Mouse (Mus musculus): ENCODE data around the gene Ctcfl. TPM values are rescaled to one million over a fixed set of nuclear protein-coding genes. Genes with fewer than 3 reads are reported as not detected.

Ctcfl gene
- polyA plus RNA-seq, 1 experiment from 2014 or later, result 0.06 TPM

DNA sequence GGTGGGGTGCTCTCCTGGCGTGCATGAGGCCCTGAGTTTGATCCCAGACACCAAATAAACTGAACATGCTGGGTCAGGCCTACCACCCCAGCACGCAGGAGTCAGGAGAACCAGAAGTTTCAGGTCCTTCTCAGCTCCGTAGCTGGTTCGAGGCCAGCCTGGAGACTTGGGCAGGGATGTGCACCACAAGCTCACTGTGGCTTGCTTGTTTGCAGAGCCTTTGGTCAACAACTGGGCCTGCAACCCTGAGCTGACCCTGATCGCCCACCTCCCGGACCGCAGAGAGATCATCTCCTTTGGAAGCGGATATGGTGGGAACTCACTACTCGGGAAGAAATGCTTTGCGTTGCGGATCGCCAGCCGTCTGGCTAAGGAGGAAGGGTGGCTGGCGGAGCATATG is 35.6 kb upstream of the Ctcfl start:
- DNase-seq (ENCODE audit: low spot score), result no peak
- Histone ChIP-seq H3K27me3 (ENCODE audit: low read depth, poor library complexity, severe bottlenecking) (no peaks in the 10 kb centered on the region), H3K36me3 (no peaks in the 10 kb centered on the region), H3K27ac (no peak overlapping the region), H3K9me3 (replicated peaks) (no peaks in the 10 kb centered on the region), H3K4me3 (no peak overlapping the region), H3K4me1 (peaks cover 13% of the 10 kb centered on the region)
- 91% methylated on average over 14 of the region's 14 CpGs for WGBS

DNA sequence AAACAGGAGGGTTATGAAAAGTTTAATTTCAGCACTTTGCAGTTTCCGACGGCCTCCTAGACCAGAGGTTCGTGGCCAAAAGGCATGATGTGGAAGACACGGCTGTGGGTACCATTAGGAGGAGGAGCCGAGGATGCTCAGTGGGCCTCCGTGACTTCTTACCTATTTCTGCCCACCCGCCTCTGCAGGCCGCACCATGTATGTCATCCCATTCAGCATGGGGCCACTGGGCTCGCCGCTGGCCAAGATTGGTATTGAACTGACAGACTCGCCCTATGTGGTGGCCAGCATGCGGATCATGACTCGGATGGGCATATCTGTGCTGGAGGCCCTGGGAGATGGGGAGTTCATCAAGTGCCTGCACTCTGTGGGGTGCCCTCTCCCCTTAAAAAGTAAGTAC is 35.2 kb upstream of the Ctcfl start:
- 92% methylated on average over 13 of the region's 13 CpGs for WGBS
- H3K9me3 ChIP-seq (replicated peaks), result no peaks in the 10 kb centered on the region
- H3K4me1 ChIP-seq, result peaks cover 9% of the 10 kb centered on the region
- H3K36me3 ChIP-seq, result no peaks in the 10 kb centered on the region
- DNase-seq (ENCODE audit: low spot score), result no peak
- H3K27ac ChIP-seq, result no peak overlapping the region
- H3K4me3 ChIP-seq, result no peak overlapping the region
- no peaks in the 10 kb centered on the region for H3K27me3 ChIP-seq (ENCODE audit: low read depth, poor library complexity, severe bottlenecking)

DNA sequence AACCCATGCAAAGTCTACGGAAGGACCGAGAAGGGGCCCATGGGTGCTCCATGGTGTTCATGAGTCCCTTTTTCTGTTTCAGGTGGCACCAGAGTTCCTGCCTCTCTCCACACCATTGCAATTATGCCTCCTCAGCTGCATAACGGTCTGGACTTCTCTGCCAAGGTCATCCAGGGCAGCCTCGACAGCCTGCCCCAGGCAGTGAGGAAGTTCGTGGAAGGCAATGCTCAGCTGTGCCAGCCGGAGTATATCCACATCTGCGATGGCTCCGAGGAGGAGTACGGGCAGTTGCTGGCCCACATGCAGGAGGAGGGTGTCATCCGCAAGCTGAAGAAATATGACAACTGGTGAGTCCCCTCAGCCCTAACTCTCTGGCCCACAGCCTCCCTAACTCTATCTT is 33.9 kb upstream of the Ctcfl start:
- no peak for DNase-seq (ENCODE audit: low spot score)
- no peaks in the 10 kb centered on the region for H3K27me3 ChIP-seq (ENCODE audit: low read depth, poor library complexity, severe bottlenecking)
- 90% methylated on average over 10 of the region's 10 CpGs for WGBS
- no peaks in the 10 kb centered on the region for H3K9me3 ChIP-seq (replicated peaks)
- H3K4me1 ChIP-seq, result 0 out of 2 replicates have a peak, but pooled peaks cover 4% of the 10 kb centered on the region
- H3K36me3 ChIP-seq, result no peaks in the 10 kb centered on the region
- no peak overlapping the region for H3K4me3 ChIP-seq
- H3K27ac ChIP-seq, result no peak overlapping the region

DNA sequence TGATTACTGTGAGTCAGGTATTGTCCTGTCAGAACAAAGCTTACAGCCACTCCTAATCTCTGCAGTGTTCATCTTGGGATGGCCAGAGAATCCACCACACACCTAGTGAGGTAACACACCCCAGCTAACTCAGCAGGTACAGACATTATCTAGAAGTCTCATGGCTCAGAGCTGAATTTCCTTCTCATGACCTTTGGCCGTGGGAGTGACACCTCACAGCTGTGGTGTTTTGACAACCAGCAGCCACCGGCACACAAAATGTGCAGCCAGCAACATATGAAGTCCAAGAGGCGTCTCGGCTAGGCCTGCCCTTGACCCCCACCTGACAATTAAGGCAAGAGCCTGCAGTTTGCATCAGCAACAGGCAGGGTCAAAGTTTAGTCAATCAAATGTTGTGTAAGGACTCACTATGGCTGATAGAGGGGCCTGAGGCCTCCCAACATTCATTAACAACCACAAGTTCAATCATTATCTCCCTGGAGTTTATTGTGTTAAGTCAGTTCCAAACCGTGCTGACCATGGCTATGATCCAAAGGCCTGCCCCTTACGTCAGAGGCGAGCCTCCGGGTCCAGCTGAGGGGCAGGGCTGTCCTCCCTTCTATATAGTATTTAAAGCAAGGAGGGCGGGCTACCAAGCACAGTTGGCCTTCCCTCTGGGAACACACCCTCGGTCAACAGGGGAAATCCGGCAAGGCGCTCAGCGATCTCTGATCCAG is 33.3 kb upstream of the Ctcfl start, which contains the start of gene Pck1:
TSS of gene Pck1 (plus strand) at position 613 of the 716 bp plus-strand sequence.
- DNase-seq (ENCODE audit: low spot score), result no peak
- no peak within 1 kb of the TSS for H3K27ac ChIP-seq
- WGBS, result 88% methylated on average over 13 of the region's 13 CpGs
- no peaks in the 10 kb centered on the region for H3K9me3 ChIP-seq (replicated peaks)
- 0 out of 2 replicates have a peak, but pooled peaks cover 4% of the 10 kb centered on the region for H3K4me1 ChIP-seq
- no peaks in the 10 kb centered on the region for H3K36me3 ChIP-seq
- no peak within 1 kb of the TSS for H3K4me3 ChIP-seq
- no peaks in the 10 kb centered on the region for H3K27me3 ChIP-seq (ENCODE audit: low read depth, poor library complexity, severe bottlenecking)

DNA sequence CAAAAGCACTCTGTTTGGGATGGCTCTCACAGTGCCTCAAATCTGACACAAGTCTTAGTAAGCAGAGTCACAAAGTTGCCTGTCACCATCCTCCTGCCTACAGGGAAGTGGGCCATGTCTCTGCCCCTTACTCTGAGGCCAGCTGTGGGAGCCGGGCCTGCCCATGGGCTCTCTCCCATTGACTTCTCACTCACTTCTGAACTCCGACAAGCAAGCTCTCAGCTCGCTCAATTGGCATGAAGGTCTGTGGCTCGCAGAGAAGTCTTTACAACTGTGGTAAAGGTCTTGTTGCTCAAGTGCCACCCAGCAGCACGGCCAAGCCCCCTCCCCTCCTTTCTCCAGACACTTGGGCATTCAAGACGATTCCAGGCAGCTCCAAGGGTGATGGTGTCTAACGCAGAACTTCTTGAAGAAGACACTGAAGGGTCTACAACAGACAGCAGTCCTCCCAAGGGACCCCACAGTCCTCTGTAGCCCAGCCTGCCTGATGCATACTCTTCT is 32.5 kb upstream of the Ctcfl start:
- no peaks in the 10 kb centered on the region for H3K9me3 ChIP-seq (replicated peaks)
- WGBS, result 89% methylated on average over 7 of the region's 7 CpGs
- H3K27me3 ChIP-seq (ENCODE audit: low read depth, poor library complexity, severe bottlenecking), result no peaks in the 10 kb centered on the region
- H3K4me3 ChIP-seq, result no peak overlapping the region
- no peak for DNase-seq (ENCODE audit: low spot score)
- 0 out of 2 replicates have a peak, but pooled peaks cover 4% of the 10 kb centered on the region for H3K4me1 ChIP-seq
- H3K27ac ChIP-seq, result no peak overlapping the region
- no peaks in the 10 kb centered on the region for H3K36me3 ChIP-seq

DNA sequence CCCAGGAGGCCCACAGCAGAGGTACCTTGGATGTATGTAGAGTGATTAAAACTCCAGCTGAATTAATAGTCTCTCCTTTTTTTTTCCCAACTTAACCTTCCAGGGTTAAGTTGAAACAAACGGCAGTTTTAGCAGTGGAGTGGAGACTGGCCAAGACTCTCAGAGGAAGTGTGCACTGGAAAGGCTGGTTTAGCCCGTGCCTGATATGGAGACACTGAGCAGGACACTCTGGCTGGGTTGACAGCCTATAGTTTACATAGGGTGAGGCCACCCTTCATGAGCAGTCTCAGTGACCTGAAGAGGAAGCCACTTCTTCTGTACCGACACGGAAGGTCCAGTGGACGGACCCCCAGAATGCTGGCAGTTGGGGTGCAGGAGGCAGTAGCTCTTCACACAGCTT is 32.0 kb upstream of the Ctcfl start:
- Histone ChIP-seq H3K36me3 (no peaks in the 10 kb centered on the region), H3K4me3 (no peak overlapping the region), H3K4me1 (0 out of 2 replicates have a peak, but pooled peaks cover 4% of the 10 kb centered on the region), H3K27me3 (ENCODE audit: low read depth, poor library complexity, severe bottlenecking) (no peaks in the 10 kb centered on the region), H3K27ac (no peak overlapping the region), H3K9me3 (replicated peaks) (no peaks in the 10 kb centered on the region)
- 86% methylated on average over 5 of the region's 5 CpGs for WGBS
- DNase-seq (ENCODE audit: low spot score), result no peak

DNA sequence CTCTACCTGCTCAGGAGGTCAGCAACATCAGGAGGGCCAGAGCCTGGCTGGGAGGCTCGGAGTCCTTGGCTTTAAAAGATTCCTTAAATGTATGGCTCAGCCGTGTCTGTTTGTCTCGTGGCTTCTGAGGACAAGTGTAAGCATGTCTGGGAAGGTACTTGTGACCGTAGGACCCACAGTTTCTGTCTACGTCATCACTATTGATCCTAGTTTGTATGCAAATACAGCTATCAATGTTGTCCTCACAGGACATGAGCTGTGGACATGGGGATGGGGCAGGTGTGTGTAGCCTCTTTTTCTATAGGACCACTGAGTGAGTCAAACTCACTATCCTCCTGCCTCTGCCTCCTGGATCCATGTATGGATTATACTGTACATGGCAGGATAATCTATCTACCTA is 28.7 kb upstream of the Ctcfl start:
- WGBS, result 88% methylated on average over 5 of the region's 5 CpGs
- DNase-seq (ENCODE audit: low spot score), result no peak
- Histone ChIP-seq H3K27me3 (ENCODE audit: low read depth, poor library complexity, severe bottlenecking) (peaks cover 6% of the 10 kb centered on the region), H3K4me1 (peaks cover 12% of the 10 kb centered on the region; the same call in 1 of the 2 replicates), H3K36me3 (no peaks in the 10 kb centered on the region), H3K4me3 (no peak overlapping the region), H3K9me3 (replicated peaks) (no peaks in the 10 kb centered on the region), H3K27ac (no peak overlapping the region)

DNA sequence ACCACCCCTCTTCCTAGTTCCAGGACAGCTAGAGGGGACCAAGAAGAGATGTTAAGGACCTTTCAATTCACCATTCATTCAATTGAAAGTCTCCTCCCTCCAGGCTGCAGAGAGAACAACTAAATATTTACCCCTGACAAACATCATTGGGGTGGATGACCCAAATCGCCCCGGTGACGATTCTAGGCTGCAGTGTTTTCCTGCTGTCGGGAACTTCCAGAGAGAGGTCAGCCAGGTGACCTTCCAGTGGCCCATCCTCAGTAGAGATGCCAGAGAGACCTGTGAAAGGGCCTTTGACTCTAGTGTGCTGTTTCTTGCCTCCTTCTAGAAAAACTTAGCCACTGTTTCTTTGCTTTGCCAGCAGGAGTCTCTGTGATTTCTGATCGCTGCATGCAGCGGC is 27.4 kb upstream of the Ctcfl start:
- no peaks in the 10 kb centered on the region for H3K36me3 ChIP-seq
- no peak overlapping the region for H3K4me3 ChIP-seq
- WGBS, result 85% methylated on average over 6 of the region's 6 CpGs
- no peaks in the 10 kb centered on the region for H3K9me3 ChIP-seq (replicated peaks)
- no peak overlapping the region for H3K27ac ChIP-seq
- DNase-seq (ENCODE audit: low spot score), result no peak
- H3K4me1 ChIP-seq, result peaks cover 8% of the 10 kb centered on the region; the same call in 1 of the 2 replicates
- H3K27me3 ChIP-seq (ENCODE audit: low read depth, poor library complexity, severe bottlenecking), result peaks cover 6% of the 10 kb centered on the region

DNA sequence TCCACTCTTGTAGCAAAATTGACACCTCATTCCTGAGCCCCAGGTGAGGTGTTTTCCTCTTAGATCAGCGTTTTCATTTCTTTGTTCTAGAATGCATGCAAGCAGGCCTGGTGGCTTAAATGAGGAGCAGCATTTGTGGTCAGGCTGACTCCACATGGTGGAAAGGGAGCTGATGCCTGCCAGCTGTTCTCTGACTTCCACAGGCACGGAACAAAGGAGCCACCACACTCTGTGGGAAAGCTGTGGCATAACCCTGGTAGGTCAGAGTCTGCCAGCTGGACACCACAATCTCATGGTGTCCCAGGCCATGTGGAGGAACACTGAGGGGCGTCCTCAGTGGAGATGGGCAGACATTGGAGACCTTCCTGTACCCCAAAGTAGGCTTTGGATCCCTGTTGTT is 26.5 kb upstream of the Ctcfl start:
- Histone ChIP-seq H3K36me3 (no peaks in the 10 kb centered on the region), H3K4me1 (peaks cover 8% of the 10 kb centered on the region; the same call in 1 of the 2 replicates), H3K4me3 (no peak overlapping the region), H3K9me3 (replicated peaks) (no peaks in the 10 kb centered on the region), H3K27me3 (ENCODE audit: low read depth, poor library complexity, severe bottlenecking) (peaks cover 6% of the 10 kb centered on the region), H3K27ac (no peak overlapping the region)
- DNase-seq (ENCODE audit: low spot score), result no peak
- 82% methylated on average over 3 of the region's 3 CpGs for WGBS

DNA sequence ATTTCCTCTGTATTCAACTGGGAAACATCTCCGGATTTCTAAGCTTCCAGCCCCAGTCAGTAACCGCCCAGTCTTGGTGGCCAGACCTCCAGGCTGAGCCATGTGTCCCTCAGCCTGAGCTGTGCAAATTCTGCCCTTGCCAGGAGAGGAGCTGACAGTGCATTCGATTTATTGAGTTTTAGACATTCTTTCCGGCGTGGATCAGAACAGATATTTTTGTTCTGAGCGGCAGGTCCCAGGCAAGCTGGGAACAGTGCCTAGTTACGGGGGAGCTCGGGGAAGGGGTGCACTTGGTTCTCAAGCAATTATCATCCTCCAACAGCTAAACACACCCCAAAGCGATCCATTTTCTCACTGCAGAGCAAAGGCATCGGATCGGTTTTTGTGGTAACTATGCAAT is 24.3 kb upstream of the Ctcfl start:
- Histone ChIP-seq H3K4me1 (peaks cover 12% of the 10 kb centered on the region; the same call in 1 of the 2 replicates), H3K27ac (no peak overlapping the region), H3K9me3 (replicated peaks) (no peaks in the 10 kb centered on the region), H3K4me3 (no peak overlapping the region), H3K27me3 (ENCODE audit: low read depth, poor library complexity, severe bottlenecking) (peaks cover 6% of the 10 kb centered on the region), H3K36me3 (no peaks in the 10 kb centered on the region)
- WGBS, result 77% methylated on average over 11 of the region's 11 CpGs
- no peak for DNase-seq (ENCODE audit: low spot score)

DNA sequence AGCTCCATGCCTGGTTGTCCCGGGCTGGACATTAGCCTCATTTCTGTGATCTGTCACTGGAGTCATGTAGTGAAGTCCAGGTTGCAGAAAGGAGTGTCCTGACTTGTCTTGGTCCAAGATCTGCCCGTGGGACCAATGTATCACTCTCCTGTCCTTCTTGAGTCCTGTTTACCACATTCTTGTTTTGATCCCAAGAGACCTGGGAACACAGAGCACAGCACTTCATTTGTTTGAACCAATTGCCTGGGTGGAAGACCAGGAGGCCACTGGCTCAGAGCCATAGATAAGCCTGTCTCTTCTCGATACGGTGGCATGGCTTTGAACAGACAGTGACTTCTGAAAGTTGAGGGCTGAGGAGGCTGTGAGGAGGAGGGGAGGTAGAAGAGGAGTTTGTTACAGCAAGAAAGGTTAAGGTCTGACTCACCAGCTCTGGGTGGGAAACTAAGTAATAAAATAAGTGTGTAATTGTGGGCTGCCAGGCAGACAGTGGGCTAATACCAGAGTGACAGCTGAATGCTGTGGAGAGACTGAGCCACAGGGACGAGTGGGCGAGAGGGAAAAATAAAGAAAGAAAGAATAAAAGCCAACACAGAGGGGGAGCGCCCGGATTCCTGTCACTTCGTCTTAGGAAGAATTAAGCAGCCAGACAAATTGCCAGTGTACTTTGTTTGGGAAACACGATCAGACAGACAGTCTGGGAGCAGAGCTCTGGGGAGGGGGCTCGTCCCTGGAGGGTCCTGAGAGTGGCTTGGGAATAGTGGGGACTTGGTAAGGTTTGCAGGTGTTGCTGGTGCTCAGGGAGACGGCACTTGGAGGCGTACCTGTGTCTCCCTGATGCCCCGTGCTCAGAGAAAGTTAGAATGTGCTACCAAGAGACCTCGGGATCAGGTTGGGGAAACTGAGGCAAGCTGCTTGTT is 19.3 kb upstream of the Ctcfl start:
- Histone ChIP-seq H3K9me3 (replicated peaks) (no peaks in the 10 kb centered on the region), H3K4me1 (peaks cover 6% of the 10 kb centered on the region; the same call in 1 of the 2 replicates), H3K36me3 (no peaks in the 10 kb centered on the region), H3K27ac (no peak overlapping the region), H3K4me3 (no peak overlapping the region), H3K27me3 (ENCODE audit: low read depth, poor library complexity, severe bottlenecking) (no peaks in the 10 kb centered on the region; the same call in 1 of the 2 replicates)
- WGBS, result 67% methylated on average over 15 of the region's 15 CpGs
- no peak for DNase-seq (ENCODE audit: low spot score)

DNA sequence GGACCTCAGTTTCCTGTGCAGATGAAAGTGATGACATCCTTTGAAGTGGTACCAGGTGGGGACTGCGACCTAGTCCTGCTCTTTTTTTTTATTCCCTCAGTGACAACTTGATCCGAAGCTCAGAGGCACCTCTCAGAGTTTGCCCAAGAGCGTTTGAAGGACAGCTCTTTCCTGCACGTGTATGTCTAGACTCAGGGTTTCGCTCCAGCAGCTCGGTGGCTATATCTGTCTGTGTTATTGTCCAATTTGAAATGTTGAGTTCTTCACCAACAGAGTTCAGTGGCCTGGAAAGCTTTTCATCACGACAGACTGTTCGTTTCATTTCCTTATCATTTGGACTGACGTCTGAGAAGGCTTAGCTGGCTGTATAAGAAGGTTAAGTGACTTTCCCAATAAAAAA is 15.4 kb upstream of the Ctcfl start:
- H3K4me1 ChIP-seq, result no peaks in the 10 kb centered on the region
- no peak overlapping the region for H3K27ac ChIP-seq
- WGBS, result 75% methylated on average over 9 of the region's 9 CpGs
- no peaks in the 10 kb centered on the region for H3K9me3 ChIP-seq (replicated peaks)
- no peak overlapping the region for H3K4me3 ChIP-seq
- DNase-seq (ENCODE audit: low spot score), result no peak
- no peaks in the 10 kb centered on the region for H3K36me3 ChIP-seq
- no peaks in the 10 kb centered on the region for H3K27me3 ChIP-seq (ENCODE audit: low read depth, poor library complexity, severe bottlenecking)

DNA sequence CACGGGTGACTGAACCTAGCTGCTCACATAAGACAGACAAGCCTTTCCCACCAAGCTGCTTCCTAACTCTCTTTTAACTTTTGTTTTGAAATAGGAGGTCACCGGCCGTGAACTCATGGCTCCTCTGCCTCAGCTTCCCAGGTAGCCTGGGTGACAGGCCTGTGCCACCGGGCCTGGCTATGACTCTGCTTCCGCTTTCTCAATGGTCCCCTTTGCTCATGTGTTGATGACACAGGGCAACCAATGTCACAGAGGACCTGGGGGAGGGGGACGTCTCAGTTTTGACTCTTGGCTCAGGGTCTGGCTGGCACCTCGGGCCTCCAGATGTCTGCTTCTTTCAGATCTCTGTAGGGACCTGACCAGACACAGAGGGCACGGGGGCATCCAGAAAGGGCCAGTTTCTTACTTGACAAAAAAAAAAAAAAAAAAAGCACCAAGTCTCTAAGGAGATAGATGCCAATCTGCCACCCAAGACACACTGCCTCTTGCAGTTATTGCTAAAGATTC is 13.5 kb upstream of the Ctcfl start:
- H3K27me3 ChIP-seq (ENCODE audit: low read depth, poor library complexity, severe bottlenecking), result no peaks in the 10 kb centered on the region
- no peaks in the 10 kb centered on the region for H3K4me1 ChIP-seq
- WGBS, result 77% methylated on average over 8 of the region's 8 CpGs
- no peaks in the 10 kb centered on the region for H3K9me3 ChIP-seq (replicated peaks)
- H3K4me3 ChIP-seq, result no peak overlapping the region
- H3K27ac ChIP-seq, result no peak overlapping the region
- H3K36me3 ChIP-seq, result no peaks in the 10 kb centered on the region
- DNase-seq (ENCODE audit: low spot score), result no peak
